Mouse (Mus musculus): ENCODE measurements around the gene Ppp4r3a. TPM values are rescaled to one million over a fixed set of nuclear protein-coding genes. Genes with fewer than 3 reads are reported as not detected.

Gene Ppp4r3a
- polyA plus RNA-seq, 1 experiment from 2014 or later, result 27.7 TPM

DNA sequence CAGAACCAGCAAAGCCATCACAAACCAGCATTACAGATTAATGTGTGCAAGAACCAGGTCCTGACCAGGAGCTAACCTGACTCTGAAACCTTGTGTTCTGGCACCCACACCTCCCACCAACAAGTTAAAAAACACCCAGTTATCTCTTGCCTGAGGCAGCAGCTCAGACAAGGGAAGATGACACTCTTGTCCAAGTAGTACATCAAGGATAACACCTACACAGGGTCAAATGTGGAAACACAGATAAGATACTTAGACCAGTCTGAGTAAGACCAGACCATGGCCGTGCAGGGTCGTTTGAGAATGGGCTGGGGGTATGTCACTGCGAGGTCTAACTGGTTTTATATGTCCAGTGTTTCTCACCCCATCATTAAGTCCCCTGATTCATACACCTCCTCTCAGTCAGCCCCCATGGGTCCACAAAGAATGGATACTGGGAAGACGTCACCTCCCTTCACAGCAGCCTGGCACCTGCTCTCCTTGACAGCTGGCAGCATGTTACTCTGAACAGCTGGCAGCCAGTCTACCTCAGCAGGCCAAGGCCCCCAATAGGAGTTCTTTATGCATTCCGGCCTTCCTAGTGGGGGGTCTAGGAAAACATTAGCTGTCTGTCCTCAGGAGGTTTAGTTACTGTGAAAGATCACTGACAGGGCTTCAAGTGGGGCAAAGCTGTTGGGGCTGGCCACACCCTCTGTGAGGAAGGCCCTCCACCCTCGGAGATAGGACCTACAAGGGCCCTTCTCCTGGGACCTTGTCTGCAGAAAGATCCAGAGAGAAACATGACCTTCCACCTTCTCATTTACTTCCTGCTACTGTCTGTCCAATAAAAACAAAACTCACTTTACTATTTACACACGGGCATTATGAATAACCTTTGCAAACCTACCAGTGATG is 84.2 kb downstream of the Ppp4r3a start:
- Histone ChIP-seq H3K36me3 (ENCODE audit: control insufficient read depth, insufficient read depth, low read length) (no peaks in the 10 kb centered on the region), H3K27ac (ENCODE audit: low read depth, low read length) (no peak overlapping the region), H3K9me3 (ENCODE audit: control insufficient read depth, low read length) (no peaks in the 10 kb centered on the region), H3K27me3 (ENCODE audit: control insufficient read depth, insufficient read depth, low read length) (no peaks in the 10 kb centered on the region), H3K4me1 (ENCODE audit: control insufficient read depth, insufficient read depth, low read length) (peaks cover 7% of the 10 kb centered on the region; the same call in 1 of the 2 replicates), H3K4me3 (ENCODE audit: low read depth, low read length) (no peak overlapping the region), H3K9ac (replicated peaks; ENCODE audit: low read depth, low read length) (no peak overlapping the region), H3K4me2 (ENCODE audit: low read depth, low read length) (no peak overlapping the region)
- WGBS, result 41% methylated on average over 7 of the region's 7 CpGs
- ATAC-seq (ENCODE audit: low read depth), result 0 out of 2 replicates have a peak, but pooled peaks have one; percentile 15

DNA sequence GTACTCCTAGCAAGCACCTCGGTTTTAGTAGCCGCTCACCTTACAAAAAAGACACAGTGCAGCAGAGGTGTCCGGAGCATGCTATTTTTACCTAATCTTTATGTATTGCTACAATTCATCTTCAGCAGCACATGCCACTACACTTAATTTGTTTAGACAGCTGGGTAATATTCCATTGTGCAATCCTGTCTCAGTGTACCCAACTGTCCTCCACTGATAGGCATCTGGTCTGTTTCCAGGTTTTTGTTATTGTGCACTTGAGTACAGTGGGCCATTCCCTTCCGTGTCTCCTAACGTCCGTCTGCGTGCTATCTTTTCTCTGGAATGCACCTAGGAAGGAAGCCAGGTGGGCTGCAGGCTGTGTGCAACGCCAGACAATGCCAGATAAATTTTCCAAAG is 84.9 kb downstream of the Ppp4r3a start:
- Histone ChIP-seq H3K27ac (ENCODE audit: low read depth, low read length) (no peak overlapping the region), H3K9ac (replicated peaks; ENCODE audit: low read depth, low read length) (no peak overlapping the region), H3K36me3 (ENCODE audit: control insufficient read depth, insufficient read depth, low read length) (no peaks in the 10 kb centered on the region), H3K4me3 (ENCODE audit: low read depth, low read length) (no peak overlapping the region), H3K4me2 (ENCODE audit: low read depth, low read length) (no peak overlapping the region), H3K27me3 (ENCODE audit: control insufficient read depth, insufficient read depth, low read length) (no peaks in the 10 kb centered on the region), H3K4me1 (ENCODE audit: control insufficient read depth, insufficient read depth, low read length) (peaks cover 7% of the 10 kb centered on the region; the same call in 1 of the 2 replicates), H3K9me3 (ENCODE audit: control insufficient read depth, low read length) (no peaks in the 10 kb centered on the region)
- no peak for ATAC-seq (ENCODE audit: low read depth)
- WGBS, result 55% methylated on average over 8 of the region's 8 CpGs

- Histone ChIP-seq H3K4me1 (ENCODE audit: control insufficient read depth, insufficient read depth, low read length) (peaks cover 7% of the 10 kb centered on the region; the same call in 1 of the 2 replicates), H3K36me3 (ENCODE audit: control insufficient read depth, insufficient read depth, low read length) (no peaks in the 10 kb centered on the region), H3K4me3 (ENCODE audit: low read depth, low read length) (no peak overlapping the region), H3K9me3 (ENCODE audit: control insufficient read depth, low read length) (no peaks in the 10 kb centered on the region), H3K9ac (replicated peaks; ENCODE audit: low read depth, low read length) (no peak overlapping the region), H3K27ac (ENCODE audit: low read depth, low read length) (no peak overlapping the region), H3K4me2 (ENCODE audit: low read depth, low read length) (no peak overlapping the region), H3K27me3 (ENCODE audit: control insufficient read depth, insufficient read depth, low read length) (no peaks in the 10 kb centered on the region)
- no peak for ATAC-seq (ENCODE audit: low read depth)
- WGBS, result 33% methylated on average over 10 of the region's 10 CpGs
These were observed 85.5 kb downstream of the Ppp4r3a start for GRCm38 (mm10) chr12:100997830-100998563.

GRCm38 (mm10) chr12:100996378-100996898 is 87.1 kb downstream of the Ppp4r3a start:
- Histone ChIP-seq H3K9ac (replicated peaks; ENCODE audit: low read depth, low read length) (no peak overlapping the region), H3K4me3 (ENCODE audit: low read depth, low read length) (no peak overlapping the region), H3K27me3 (ENCODE audit: control insufficient read depth, insufficient read depth, low read length) (no peaks in the 10 kb centered on the region), H3K36me3 (ENCODE audit: control insufficient read depth, insufficient read depth, low read length) (no peaks in the 10 kb centered on the region), H3K9me3 (ENCODE audit: control insufficient read depth, low read length) (no peaks in the 10 kb centered on the region), H3K27ac (ENCODE audit: low read depth, low read length) (no peak overlapping the region), H3K4me1 (ENCODE audit: control insufficient read depth, insufficient read depth, low read length) (peaks cover 7% of the 10 kb centered on the region; the same call in 1 of the 2 replicates), H3K4me2 (ENCODE audit: low read depth, low read length) (no peak overlapping the region)
- 19% methylated on average over 5 of the region's 5 CpGs for WGBS
- ATAC-seq (ENCODE audit: low read depth), result no peak

- Histone ChIP-seq H3K36me3 (ENCODE audit: control insufficient read depth, insufficient read depth, low read length) (no peaks in the 10 kb centered on the region), H3K9ac (replicated peaks; ENCODE audit: low read depth, low read length) (no peak overlapping the region), H3K4me2 (ENCODE audit: low read depth, low read length) (no peak overlapping the region), H3K4me1 (ENCODE audit: control insufficient read depth, insufficient read depth, low read length) (peaks cover 11% of the 10 kb centered on the region; the same call in 1 of the 2 replicates), H3K9me3 (ENCODE audit: control insufficient read depth, low read length) (no peaks in the 10 kb centered on the region), H3K27me3 (ENCODE audit: control insufficient read depth, insufficient read depth, low read length) (no peaks in the 10 kb centered on the region), H3K4me3 (ENCODE audit: low read depth, low read length) (no peak overlapping the region), H3K27ac (ENCODE audit: low read depth, low read length) (no peak overlapping the region)
- WGBS, result 49% methylated on average over 16 of the region's 16 CpGs
- ATAC-seq (ENCODE audit: low read depth), result no peak
These were observed 87.7 kb downstream of the Ppp4r3a start for GRCm38 (mm10) chr12:100995607-100996377.

GRCm38 (mm10) chr12:100994140-100995015 is 89.1 kb downstream of the Ppp4r3a start:
- Histone ChIP-seq H3K9me3 (ENCODE audit: control insufficient read depth, low read length) (no peaks in the 10 kb centered on the region), H3K9ac (replicated peaks; ENCODE audit: low read depth, low read length) (no peak overlapping the region), H3K4me3 (ENCODE audit: low read depth, low read length) (no peak overlapping the region), H3K27me3 (ENCODE audit: control insufficient read depth, insufficient read depth, low read length) (no peaks in the 10 kb centered on the region), H3K36me3 (ENCODE audit: control insufficient read depth, insufficient read depth, low read length) (no peaks in the 10 kb centered on the region), H3K27ac (ENCODE audit: low read depth, low read length) (no peak overlapping the region), H3K4me1 (ENCODE audit: control insufficient read depth, insufficient read depth, low read length) (peaks cover 24% of the 10 kb centered on the region; the same call in 1 of the 2 replicates), H3K4me2 (ENCODE audit: low read depth, low read length) (no peak overlapping the region)
- ATAC-seq (ENCODE audit: low read depth), result no peak
- 74% methylated on average over 3 of the region's 3 CpGs for WGBS

DNA sequence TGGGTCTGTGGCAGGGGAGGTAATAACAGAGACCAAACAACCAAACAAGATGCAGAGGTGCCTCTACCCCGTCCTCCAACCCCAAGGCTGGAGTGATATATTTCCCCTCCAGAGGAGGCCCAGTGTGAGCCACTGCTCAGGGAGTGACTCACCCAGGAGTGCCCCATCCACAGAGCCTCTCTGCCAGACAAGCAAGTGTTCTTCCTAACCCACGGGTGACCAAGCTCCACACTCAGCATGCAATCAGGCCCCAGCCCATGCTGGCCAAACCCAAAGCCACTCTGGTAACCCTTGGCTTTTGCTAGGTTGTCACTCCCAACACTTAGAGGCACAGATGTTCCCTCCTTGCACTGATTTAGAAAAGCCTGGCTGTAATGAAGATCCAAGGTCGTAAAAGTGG is 90.4 kb downstream of the Ppp4r3a start:
- no peak overlapping the region for H3K4me3 ChIP-seq (ENCODE audit: low read depth, low read length)
- H3K4me1 ChIP-seq (ENCODE audit: control insufficient read depth, insufficient read depth, low read length), result peaks cover 34% of the 10 kb centered on the region
- no peaks in the 10 kb centered on the region for H3K36me3 ChIP-seq (ENCODE audit: control insufficient read depth, insufficient read depth, low read length)
- ATAC-seq (ENCODE audit: low read depth), result no peak
- no peak overlapping the region for H3K4me2 ChIP-seq (ENCODE audit: low read depth, low read length)
- H3K9me3 ChIP-seq (ENCODE audit: control insufficient read depth, low read length), result no peaks in the 10 kb centered on the region
- no peaks in the 10 kb centered on the region for H3K27me3 ChIP-seq (ENCODE audit: control insufficient read depth, insufficient read depth, low read length)
- 65% methylated on average over 3 of the region's 3 CpGs for WGBS
- H3K27ac ChIP-seq (ENCODE audit: low read depth, low read length), result no peak overlapping the region
- H3K9ac ChIP-seq (replicated peaks; ENCODE audit: low read depth, low read length), result no peak overlapping the region

DNA sequence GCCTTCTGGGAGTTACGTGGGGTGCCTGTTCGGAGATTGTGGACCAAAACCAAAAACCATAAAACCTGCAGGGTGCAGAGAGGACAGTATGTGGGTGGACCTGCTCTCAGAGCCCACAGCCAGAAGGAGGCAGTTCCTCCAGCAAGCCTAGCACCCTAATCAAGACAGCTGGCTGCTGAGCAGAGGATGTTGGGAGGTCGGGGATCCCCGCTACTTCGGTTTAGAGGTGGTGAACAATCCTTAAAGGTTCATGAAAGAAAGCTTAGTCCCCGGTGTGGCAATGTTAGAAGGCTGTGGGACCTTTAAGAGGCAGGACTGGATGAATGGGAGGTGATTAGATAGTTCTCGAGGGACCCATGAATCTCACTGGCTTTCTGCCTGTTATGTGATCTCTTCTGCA is 91.0 kb downstream of the Ppp4r3a start:
- Histone ChIP-seq H3K27me3 (ENCODE audit: control insufficient read depth, insufficient read depth, low read length) (no peaks in the 10 kb centered on the region), H3K4me3 (ENCODE audit: low read depth, low read length) (no peak overlapping the region), H3K4me2 (ENCODE audit: low read depth, low read length) (no peak overlapping the region), H3K27ac (ENCODE audit: low read depth, low read length) (no peak overlapping the region), H3K9ac (replicated peaks; ENCODE audit: low read depth, low read length) (no peak overlapping the region), H3K4me1 (ENCODE audit: control insufficient read depth, insufficient read depth, low read length) (peaks cover 34% of the 10 kb centered on the region), H3K36me3 (ENCODE audit: control insufficient read depth, insufficient read depth, low read length) (no peaks in the 10 kb centered on the region), H3K9me3 (ENCODE audit: control insufficient read depth, low read length) (no peaks in the 10 kb centered on the region)
- WGBS, result 65% methylated on average over 7 of the region's 7 CpGs
- ATAC-seq (ENCODE audit: low read depth), result no peak

Measured in neural tube, embryonic 14.5 days (tissue).